Comparison of ENCODE assay signal across 7 mouse cellular contexts in genomic region chr3:83915768-83916496, GRCm38 (mm10).
DNase-seq lines count a peak whose midpoint lies in the region; ATAC-seq and TF ChIP-seq lines count a peak whose summit lies in the region.

No protein-coding gene starts in this region.

- TF ChIP-seq POLR2A in CH12.LX (IDR thresholded peaks at IDR 0.05; ENCODE audit: low read depth, low read length): no peak

- no peak overlapping the region for H3K27ac ChIP-seq in CH12.LX (ENCODE audit: insufficient read depth, low read depth)
- H3K27ac ChIP-seq in midbrain, embryonic 14.5 days (replicated peaks; ENCODE audit: low read depth, low read length): no peak overlapping the region

- in situ Hi-C loops in CH12.LX (cut with MboI; ENCODE audit: low pct_ligation_motif_present, low pct_unique_long_range_greater_than_20kb, low sequenced_read_pairs): loop anchor here (10.0 kb wide), 1 partner anchor 399 kb away; no protein-coding TSS in a partner anchor

- H3K4me1 ChIP-seq in CH12.LX (ENCODE audit: control insufficient read depth in 1 of 2, insufficient read depth in 2 of 2): no peaks in the 10 kb centered on the region
- no peaks in the 10 kb centered on the region for H3K4me1 ChIP-seq in G1E (ENCODE audit: insufficient read depth, low read depth, low read length)
- H3K4me1 ChIP-seq in midbrain, embryonic 14.5 days (ENCODE audit: control insufficient read depth, insufficient read depth, low read length): no peaks in the 10 kb centered on the region

- no peak overlapping the region for H3K4me3 ChIP-seq in CH12.LX (replicated peaks in 1 of 3; ENCODE audit: low read depth in 2 of 3, low read length in 2 of 3, poor library complexity in 1 of 3)
- H3K4me3 ChIP-seq in G1E (ENCODE audit: low read depth, low read length): no peak overlapping the region
- no peak overlapping the region for H3K4me3 ChIP-seq in midbrain, embryonic 14.5 days (replicated peaks; ENCODE audit: low read depth, low read length)

- peaks cover 59 to 98% of the 10 kb centered on the region in 2 experiments for H3K36me3 ChIP-seq in CH12.LX (replicated peaks in 1 of 2; ENCODE audit: control insufficient read depth in 1 of 2, insufficient read depth in 1 of 2, low read length in 1 of 2)
- H3K36me3 ChIP-seq in G1E (replicated peaks): peaks cover 98% of the 10 kb centered on the region
- H3K36me3 ChIP-seq in midbrain, embryonic 14.5 days (ENCODE audit: control insufficient read depth, insufficient read depth, low read length): peaks cover 93% of the 10 kb centered on the region

- TF ChIP-seq EP300 in CH12.LX (IDR thresholded peaks at IDR 0.05; ENCODE audit: low read length): no peak

- 77% methylated on average over 11 of the region's 11 CpGs for WGBS in midbrain, embryonic 14.5 days

- peak; percentile 16 for DNase-seq in CH12.LX (ENCODE audit: extremely low read depth)
- DNase-seq in G1E (ENCODE audit: low spot score): no peak
- peak; percentile 66 for DNase-seq in cerebellum, adult 9-10 months
- peak; percentile 51 for DNase-seq in heart, postnatal 4 days
- peak; percentile 15 to 38 for DNase-seq in layer of hippocampus, postnatal 36 days
- peak; percentile 79 for DNase-seq in midbrain, embryonic 14.5 days
- peak; percentile 17 for DNase-seq in telencephalon, adult 2 months (ENCODE audit: low read depth, low spot score)

- H3K4me2 ChIP-seq in CH12.LX (ENCODE audit: insufficient read depth, low read depth, poor library complexity, severe bottlenecking): no peak overlapping the region
- no peak overlapping the region for H3K4me2 ChIP-seq in midbrain, embryonic 14.5 days (ENCODE audit: low read length)

- peak; percentile 80 for TF ChIP-seq RAD21 in CH12.LX (IDR thresholded peaks at IDR 0.05; ENCODE audit: low read depth, low read length)

- H3K9me3 ChIP-seq in CH12.LX (replicated peaks; ENCODE audit: low read length) (no peaks in the 10 kb centered on the region), G1E (replicated peaks) (no peaks in the 10 kb centered on the region)
- H3K9me3 ChIP-seq in midbrain, embryonic 14.5 days (ENCODE audit: control insufficient read depth, low read length): no peaks in the 10 kb centered on the region

- H3K79me2 ChIP-seq in CH12.LX (replicated peaks; ENCODE audit: control insufficient read depth, extremely low read depth, insufficient read depth, poor library complexity, severe bottlenecking): no peaks in the 10 kb centered on the region

- no peak overlapping the region for H3K9ac ChIP-seq in CH12.LX (ENCODE audit: insufficient read depth, low read depth)
- H3K9ac ChIP-seq in midbrain, embryonic 14.5 days (replicated peaks; ENCODE audit: low read length): no peak overlapping the region

- H3K27me3 ChIP-seq in CH12.LX (replicated peaks) (no peaks in the 10 kb centered on the region), G1E (ENCODE audit: insufficient read depth, low read length) (no peaks in the 10 kb centered on the region)
- no peaks in the 10 kb centered on the region for H3K27me3 ChIP-seq in midbrain, embryonic 14.5 days (ENCODE audit: control insufficient read depth, insufficient read depth, low read length)

- dilution Hi-C loops in CH12.LX (cut with MboI; ENCODE audit: extremely low pct_ligation_motif_present, extremely low pct_unique_long_range_greater_than_20kb, low sequenced_read_pairs): no loop called here

- peak; percentile 28; the same call in 1 of the 2 replicates for ATAC-seq in G1E (ENCODE audit: extremely low read depth, insufficient number of reproducible peaks, low FRiP score, poor library complexity, severe bottlenecking)
- ATAC-seq in midbrain, embryonic 14.5 days (ENCODE audit: low FRiP score, low TSS enrichment): no peak; the same call in 1 of the 2 replicates

- TF ChIP-seq CTCF in CH12.LX (conservative IDR thresholded peaks at IDR 0.05 in 1 of 2, IDR thresholded peaks at IDR 0.05 in 1 of 2; ENCODE audit: low read depth in 2 of 2, low read length in 2 of 2) (peak; percentile 11 to 82; a peak in 2 of 4 replicates), G1E (IDR thresholded peaks at IDR 0.05; ENCODE audit: low read depth, low read length) (no peak)

TF ChIP-seq in CH12.LX, 34 proteins besides CTCF, POLR2A, EP300 and RAD21:
- TF ChIP-seq SMC3 (IDR thresholded peaks at IDR 0.05; ENCODE audit: low read depth, low read length) (peak; percentile 83), GABPA (IDR thresholded peaks at IDR 0.05; ENCODE audit: insufficient replicate concordance, low read depth, low read length) (no peak), ZC3H11A (IDR thresholded peaks at IDR 0.05; ENCODE audit: low read depth, low read length) (peak; percentile 31; the same call in 1 of the 2 replicates)
TF ChIP-seq in CH12.LX: peak in this region for 2.
